Mouse (Mus musculus) kidney, postnatal 14 days (tissue): ENCODE results near the gene Gm17359.

Source experiments
- DNase-seq: peaks from one replicate; pipeline ENCODE4 v3.0.0; 2022; ENCODE audit warnings: mixed read lengths

The Gm17359 gene

DNA sequence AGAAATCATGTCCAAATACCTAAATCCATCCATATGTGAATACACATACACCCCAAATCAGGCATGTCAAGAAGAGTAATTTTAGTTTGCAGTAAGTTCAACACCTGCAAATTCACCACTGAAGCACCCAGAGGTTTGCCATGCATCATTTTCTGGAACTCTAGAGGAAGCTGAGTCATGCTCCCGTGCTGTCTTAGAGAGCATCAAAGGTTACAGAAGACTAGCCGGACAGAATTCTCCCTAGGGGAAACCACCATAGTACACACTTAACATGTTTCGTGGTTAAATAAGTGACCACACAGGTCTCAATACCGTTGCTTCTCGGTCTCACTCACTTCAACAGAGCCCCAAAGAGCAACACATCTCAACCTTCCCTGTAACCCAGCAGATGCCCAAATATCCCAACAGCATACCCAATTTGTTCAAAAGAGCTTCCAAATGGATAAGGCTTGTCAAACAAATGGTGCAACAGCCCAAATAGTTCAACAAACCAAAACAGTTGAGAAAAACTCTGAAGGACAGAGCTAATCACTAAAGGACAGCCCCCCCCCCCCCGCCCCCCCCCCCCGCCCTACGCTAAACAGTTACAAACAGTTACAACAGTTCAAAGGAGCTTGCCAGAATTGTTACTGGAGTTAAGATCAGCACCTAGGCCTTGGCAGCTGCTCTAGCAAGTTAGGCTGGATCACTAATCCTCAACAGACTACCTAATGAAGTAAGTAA, at the start of gene Gm17359:
Gene Gm17359 (plus strand): TSS at position 618 of the 723 bp plus-strand sequence.
- DNase-seq: no peak

DNA sequence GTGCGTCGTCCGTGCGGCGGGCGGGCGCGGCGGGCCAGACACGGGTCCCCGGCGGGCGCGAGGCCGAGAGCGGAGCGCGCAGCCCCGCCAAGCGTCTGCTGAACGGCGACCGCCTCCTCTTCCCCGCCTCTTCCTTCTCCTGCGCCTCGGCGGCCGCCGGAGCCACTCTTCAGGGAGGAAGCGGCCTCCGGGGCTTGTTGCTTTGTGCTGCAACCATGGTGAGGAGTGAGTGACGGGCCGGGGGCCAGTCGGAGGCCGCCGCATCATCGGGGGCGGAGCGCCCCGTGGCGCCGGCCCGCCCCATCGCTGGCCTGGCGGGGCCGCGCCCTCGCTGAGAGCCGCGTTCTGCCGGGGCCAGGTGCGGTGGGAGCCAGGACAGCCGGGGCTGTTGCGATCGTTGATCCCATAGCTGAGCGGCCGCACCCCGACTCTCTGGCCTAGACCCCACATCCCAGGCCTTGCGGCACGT, 49.3 kb upstream of the Gm17359 start:
- DNase-seq: peak; percentile 97

DNA sequence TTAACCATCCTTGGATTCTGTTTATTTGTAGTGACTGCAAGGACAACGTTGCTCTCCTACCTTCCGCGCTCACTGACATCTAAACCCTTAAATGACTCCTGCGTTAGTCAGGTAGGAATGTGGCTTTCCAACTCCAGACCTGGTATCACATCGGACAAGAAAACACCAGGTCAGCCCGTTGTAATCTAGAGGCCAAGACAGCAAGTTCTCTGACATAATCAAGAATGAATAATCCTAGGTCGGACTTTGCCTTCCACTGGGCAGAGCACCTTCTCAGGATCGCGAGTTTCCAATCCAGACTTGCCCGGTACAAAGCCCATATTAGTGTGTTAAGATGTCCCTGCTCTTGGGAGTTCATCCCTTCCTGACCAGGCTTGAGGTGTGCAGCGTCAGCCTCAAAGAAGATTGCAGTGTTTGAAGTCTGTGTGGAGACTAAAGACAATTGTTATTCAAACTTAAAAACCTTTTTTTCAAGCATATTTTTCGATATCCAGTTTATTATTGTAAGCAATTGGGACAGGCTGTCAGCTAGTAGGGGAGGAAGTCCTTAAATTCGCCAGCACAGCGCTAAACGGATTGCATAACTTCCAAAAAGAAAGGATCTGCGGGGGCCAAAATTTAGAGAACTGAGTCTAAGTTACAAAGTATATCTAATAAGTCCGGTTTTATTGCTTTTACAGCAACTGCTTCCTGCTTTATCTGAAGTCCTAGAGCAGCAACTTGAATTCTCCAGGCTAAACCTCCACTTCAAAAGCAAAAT, 48.6 kb upstream of the Gm17359 start:
- peak; percentile 57 for DNase-seq

DNA sequence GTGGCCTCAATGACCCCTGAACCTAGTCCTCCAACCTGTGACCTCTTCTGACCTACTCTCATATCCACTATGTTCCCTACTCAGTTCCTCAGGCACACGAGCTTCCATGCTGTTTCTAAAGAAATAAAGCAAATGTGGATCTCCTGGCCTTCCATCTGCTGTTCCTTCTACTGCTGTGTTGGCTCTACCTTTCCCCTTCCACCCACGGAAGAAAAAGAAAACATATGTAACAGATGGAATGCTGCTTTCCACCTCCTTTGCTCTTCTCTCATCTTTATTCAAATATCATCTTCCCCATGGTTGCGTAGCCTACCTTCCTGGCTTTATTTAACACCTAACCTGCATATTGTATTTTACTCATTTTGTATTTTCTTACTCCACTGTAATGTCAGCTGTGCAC, 47.4 kb upstream of the Gm17359 start:
- DNase-seq: no peak

DNA sequence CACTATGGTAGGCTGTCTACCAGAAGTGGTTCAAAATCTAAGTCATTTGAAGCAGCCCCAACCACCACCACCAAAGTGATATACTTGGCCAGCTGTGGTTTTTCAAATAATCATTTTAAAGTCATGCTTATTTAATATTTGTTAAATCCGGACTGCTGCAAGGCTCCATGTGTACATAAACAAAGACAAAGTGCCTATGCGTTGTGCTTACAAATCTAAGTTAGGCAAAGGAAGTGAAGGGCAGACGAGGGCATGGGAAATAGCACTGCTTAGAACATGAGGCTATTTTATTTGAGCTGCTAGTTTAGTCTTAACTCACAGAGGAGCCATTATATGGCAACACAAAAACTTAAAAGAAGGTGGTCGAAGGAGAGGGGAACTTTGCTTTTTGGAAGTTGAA, 43.4 kb upstream of the Gm17359 start:
- DNase-seq: no peak

DNA sequence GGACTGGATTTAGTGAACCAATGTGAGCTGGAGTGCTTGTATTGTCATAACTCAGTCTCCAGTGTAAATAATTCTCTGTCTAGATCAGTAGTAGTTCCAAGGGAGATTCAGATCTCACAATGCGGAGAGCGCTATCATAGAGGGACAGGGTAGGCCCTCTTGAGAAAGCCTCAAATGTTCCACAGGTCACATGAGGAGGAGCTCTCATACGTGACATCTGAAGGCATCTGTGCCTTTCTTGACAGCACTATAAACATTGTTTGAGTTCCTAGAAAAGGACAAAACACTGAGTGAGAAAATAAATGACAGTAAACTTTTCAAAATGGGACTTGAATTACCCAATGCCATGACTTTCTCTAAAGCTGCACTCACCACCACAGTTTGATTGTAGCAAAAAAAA, 41.8 kb upstream of the Gm17359 start:
- DNase-seq: no peak

DNA sequence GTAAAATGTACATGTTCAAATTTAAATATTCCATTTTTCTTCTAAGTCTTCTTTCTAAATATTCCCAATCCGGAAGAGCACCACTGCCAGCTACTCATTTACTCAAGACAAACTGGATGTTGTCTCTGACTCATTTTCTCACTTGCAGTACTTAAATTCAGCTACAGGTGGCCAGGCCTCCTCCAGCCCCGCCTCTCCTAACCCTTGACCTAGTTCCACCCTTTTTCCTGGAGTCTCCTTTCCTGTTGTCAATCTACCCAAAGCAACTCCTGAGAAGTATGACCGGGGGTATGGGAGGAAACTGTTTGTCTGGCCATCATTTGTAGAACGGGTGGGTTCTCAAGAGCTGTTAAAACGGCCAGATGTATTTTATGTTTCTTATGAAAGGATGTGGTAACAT, 40.4 kb upstream of the Gm17359 start:
- DNase-seq: no peak

DNA sequence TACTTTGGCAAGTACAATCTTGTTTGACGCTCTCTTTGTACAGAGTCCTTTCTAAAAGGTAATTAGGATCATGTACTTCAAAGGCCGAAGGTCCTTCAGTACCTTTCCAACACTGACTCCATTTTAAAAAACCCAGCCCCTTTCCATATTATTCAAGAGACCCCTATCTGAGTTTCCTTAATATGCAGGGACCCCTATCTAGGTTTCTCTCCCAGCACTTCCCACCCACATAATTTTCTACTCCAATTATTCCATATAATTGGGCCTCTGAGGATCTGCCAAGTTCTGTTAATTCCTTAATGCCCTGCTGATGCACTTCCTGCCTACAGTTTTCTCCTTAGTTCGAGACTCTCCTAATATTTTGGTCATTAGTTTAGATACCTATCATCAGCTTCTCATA, 39.9 kb upstream of the Gm17359 start:
- DNase-seq: no peak

DNA sequence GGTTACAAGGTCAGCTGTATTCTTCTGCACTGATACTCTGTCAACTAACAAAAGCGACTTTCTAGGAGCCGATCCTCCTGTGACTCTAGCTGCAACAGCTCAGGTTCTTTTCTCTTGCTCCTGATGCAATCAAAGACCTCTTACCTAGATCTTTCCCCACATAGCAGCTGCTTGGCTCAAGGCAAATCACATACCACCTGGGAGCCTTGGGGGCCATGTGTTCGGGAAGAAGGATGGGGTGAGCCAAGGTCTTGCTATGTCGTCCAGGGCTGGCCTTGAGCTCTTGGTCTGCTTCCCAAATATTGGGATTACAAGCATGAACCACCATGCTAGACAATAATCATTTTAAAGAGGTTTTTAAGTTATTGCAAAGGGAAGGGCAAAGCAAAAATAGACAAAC, 39.2 kb upstream of the Gm17359 start:
- no peak for DNase-seq

DNA sequence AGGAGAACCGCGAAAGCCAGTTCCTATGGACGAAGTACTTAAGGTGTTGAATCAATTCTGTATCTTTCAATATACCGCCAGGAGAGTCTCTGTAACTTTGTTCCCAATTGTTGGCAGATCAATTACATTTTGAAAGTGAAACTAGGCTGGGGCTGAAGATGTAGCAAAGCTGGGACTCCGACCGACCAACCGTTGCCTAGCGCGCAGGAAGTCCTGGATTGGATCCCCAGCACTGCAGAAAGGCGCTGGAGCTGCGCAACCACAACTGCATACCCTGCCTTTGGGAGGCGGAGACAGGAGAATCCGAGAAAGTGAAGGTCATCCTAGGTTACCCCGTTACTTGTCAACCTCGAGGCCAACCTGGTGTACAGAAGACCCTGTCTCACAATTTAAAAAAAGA, 37.1 kb upstream of the Gm17359 start:
- no peak for DNase-seq

DNA sequence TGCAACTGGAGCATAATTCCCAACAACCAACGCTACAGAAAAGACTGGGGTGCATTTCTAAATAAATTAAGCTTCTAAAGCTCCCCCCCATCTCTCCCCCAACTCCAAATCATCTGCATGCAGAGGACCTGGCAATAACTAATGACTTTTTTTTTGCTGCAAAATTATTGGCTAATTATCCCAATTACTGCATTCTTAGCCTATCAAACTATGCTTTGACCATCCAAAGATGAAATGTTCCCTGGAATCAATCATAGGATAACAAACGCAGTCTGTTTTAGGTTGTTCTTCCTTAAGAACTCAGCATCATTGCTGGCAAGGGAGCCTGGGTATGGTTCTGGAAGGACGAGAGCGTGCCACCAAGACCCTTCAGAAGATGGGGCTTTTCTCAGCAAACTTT, 27.9 kb upstream of the Gm17359 start:
- DNase-seq: no peak

DNA sequence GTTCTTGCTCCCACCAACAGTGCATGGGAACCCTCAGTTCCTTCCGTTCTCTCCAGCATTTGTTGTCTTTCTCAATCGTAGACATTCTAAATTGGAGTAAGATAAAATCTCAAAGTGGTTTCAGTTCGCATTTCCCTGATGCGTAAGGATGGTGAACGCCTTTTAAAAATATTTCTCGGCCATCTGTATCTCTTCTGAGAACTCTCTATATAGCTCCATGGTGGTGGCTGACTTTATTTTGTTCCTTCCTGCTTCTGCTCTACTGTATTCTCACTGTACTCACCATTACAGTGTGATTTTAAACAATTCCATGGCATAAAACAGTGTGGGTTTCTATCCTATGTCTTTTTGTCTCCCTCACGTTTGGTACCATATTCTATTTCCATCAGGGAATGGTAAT, 26.3 kb upstream of the Gm17359 start:
- no peak for DNase-seq

DNA sequence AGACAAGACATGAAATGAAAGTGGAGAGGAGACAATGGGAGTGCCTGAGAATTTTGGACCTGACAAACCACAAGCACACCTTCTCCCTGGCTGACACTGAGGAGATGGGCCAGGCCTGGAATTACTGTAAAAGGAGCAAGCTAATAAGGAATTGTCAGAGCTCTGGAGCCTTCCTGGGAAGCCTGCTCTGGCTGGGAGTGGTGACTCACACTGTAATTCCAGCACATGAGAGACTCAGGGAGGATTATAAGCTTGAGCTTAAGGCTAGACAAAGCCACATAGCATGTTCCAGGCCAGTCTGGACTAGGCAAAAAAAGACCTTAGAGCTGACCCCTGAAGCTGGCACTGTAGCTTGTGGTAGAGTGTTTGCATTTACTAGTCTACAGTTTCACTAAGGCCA, 24.6 kb upstream of the Gm17359 start:
- no peak for DNase-seq

DNA sequence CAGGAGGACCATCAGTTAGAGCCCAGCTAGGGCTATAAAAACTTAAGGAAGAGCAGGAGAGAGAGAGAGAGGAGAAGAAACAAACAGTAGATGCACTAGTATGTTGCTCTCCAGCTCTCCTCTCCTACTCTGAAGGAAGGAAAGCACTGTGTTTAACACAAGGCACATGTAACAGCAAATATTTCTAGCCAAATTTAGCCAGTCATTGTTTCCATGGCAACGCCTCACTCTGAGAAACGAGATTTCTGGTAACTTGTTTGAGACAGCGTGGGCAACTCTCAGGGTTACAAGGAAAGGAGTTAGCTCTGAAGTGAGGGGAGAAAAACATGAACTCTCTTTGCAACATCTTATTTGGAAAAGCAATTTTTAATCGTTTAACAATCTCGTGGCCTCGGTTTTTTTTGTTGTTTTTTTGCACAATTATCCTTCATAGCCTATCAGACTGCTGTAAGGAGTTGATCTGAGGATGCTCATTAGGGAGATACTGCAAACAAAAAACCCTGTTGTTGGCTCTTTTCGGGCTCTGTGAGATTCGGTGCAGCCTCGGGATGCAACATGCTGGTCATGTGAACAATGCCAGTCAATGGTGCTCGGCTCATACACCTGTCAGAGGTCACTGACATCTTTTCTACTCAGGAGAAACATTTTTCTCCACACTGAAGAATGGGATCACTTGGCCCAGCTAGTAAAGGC, 22.3 kb upstream of the Gm17359 start:
- DNase-seq: no peak

DNA sequence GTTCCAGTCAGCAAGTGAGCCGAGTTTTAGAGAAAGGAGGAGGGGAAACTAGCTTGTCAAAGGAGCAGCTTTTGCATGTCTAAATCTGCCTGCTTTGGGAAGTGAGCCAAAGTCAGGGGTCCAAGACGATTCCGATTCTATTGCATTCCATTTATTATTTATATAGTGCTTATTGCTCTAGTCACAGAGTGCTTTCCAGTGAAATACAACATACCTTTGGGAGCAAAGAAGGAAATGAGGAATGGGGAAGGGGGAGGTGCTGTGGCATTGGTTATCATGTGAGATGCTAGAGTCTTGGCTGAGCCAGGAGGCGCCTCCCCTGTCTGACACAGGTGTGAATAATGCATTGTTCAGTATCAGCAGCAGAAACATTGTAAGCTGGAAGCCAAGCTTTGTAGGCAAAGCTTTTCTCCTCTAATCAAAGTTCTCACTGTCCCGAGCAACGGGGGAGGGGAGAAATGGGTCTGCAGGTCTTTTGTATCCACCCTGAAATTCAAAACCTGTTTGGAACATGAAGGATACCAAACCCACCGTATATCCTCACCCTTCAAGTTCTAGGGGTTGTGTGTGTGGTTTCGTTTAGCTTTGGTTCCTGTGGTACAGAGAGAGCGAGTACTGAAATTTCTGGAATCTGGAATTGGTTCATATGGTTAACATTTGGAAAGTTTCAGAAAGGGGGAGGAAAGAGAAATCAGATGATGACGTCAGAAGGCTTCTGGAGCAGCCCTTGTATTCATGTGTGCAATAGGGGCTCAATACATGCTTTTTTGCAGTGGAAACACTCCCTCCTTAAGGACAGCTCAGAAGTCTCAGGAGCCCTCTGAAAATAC, 11.5 kb upstream of the Gm17359 start:
- DNase-seq: no peak

DNA sequence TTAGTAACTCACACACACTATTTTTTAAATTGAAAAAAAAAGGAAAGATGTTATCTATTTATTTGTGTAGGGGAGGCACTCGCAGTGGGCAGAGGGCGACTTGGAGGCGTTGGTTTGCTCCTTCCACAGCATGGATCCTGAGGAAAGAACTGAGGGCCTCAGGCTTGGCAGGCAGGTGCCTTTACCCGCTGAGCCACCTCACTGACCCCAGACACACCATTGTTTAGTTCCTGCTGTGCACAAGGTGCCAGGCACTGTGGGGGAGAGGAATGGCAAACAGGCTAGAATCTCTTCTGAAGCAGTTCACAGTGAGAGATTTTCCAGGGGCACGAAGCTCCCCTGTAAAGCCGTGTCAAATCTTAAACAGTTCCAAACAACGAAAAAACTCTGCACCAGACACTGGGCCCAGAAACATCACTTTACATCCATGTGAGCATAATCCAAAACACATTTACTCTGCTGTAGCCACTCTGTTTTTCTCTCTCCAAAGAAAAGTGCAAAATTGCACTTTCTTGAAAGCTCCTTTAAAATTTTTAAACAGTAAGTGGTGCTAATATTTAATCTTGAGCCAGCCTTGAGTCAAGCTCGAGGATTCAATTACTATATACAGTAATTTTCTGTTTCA, 6.7 kb upstream of the Gm17359 start:
- no peak for DNase-seq

DNA sequence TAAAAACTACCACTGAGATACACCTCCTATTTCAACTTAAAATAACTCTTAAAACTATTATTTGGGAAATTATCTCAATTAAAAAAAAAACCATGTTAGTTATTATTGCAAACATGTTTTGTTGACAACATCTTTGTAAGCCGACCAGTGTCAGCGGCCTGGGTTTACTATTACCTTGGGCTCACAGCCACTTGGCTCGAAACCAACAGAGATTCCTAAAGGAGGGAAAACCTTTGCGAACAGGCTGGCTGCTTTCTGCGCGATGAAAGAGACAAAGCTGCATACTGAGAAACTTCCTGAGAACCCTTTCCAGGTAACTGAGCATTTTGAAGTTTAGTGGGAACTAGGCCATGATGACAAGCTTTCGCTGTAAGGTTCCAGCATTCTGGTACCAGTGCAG, 3.4 kb upstream of the Gm17359 start:
- DNase-seq: peak; percentile 62

DNA sequence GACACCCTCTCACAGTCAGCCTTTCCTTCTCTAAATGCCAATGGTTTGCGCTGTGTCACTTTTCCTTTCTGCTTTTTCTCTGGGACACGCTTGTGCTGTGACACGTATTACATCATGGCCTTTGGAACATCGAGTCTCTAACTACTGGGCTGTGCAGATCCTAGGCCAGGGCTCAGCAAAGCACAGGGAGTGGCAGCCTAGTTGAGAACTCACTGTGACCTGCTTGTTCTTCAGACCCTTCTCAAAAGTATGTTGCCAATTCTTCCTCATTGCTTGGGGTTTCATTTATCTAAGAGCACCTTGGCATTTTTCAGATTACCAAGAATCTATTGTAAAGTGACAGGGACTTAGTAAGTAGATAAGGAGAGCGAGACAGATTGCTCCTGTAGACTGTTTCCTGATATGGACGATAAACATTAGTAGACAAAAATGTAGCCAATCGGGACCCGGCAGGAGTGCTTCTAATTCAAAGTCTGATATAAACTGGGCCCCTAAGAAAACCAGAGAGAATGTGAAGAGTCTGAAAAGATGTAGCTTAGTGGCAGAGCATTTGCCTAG, 2.7 kb upstream of the Gm17359 start:
- DNase-seq: no peak

DNA sequence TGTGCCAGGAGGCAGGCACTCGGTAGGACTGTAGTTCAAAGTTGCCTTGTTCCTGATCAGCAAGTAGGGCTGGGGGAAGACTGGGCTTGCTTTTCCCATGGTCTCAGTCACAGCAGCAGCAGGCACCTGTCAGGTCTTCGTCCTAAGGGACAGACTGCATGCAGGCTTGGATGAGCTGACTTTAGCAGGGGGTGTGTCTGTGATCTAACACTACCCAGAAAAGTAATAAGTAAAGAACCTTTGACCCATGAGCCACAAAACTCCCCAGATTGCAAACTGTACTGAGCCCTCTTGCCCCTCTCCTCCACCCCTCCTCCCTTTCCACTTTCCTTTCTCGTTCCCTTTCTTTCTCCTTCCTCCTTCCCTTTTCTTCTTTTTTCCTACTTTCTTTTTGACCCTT, 4.3 kb downstream of the Gm17359 start:
- no peak for DNase-seq

DNA sequence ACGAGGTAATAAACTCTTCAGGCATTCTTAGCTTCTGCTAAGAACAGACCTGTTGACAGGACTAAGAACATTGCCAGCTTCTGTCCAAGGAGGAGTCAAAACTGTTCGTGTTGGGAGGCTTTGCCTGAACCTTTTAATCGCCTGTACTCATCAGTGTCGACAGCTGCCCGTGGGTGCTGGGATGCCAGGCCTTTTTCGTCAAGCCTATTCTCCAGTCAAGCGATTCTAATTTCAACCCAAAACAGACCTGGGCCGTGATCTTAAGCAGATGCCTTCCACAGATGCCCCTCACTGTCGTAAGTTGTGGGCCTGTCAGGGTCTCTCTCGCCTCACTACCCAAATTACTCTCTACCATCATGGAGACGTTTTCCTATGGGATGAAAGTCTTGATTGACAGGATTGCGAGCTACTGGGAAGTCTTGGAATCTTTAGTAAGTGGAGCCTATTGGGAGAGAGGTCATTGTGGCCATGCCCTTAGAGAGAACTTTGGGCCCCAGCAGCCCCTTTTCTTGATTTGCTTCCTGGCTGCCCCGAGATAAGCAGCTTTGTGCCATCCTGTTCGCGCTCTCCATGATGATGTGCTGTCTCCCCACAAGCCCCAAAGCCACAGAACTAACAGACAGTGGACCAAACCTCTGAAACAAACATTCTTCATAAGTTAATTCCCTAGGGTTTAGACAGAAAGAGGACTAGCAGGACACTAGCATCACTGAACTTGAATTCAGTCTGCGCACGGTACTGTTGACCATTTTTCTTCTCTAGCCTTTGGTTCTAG, 6.7 kb downstream of the Gm17359 start:
- no peak for DNase-seq

DNA sequence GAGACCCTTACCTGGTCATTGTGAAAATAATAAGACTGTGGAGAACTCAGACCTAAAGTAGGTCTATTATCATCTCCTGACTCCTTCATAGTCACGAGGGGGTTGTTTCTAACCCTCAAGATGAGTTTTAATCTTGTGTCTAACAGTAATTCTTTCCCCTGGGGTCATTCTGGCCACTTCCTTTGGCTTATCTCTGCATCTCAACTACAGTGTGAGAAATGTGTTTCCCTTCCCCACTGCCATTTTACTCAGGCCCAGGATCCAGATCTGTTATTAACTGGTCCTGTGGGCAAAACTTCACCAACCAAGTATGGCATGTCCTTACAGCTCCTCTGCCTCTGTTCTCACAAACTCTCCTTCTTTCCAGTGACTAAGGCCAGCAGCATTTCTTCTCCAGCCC, 12.8 kb downstream of the Gm17359 start:
- no peak for DNase-seq
